In genomic region chr13:54983614-54984013, GRCm38 (mm10) we compare ENCODE assay signal across 16 mouse cellular contexts. TPM values are rescaled to one million over a fixed set of nuclear protein-coding genes. Genes with fewer than 3 reads are reported as not detected.
A peak's percentile ranks its signal among the peaks of the same experiment; 100 is the strongest.
DNase-seq lines count a peak whose midpoint lies in the region; ATAC-seq and TF ChIP-seq lines count a peak whose summit lies in the region.
"Had no signal": no experiment of that assay in that cellular context is flagged by ENCODE, and none has a peak within 500 bp of the region (broad histone marks: within the 10 kb centered on the region; RNA-seq: fewer than 3 reads in every experiment).

No protein-coding gene starts in this region.

- no peaks in the 10 kb centered on the region for H3K27me3 ChIP-seq in liver, adult 2 months (ENCODE audit: control insufficient read depth, insufficient read depth, low read length)
- H3K27me3 ChIP-seq in liver, embryonic 12.5 days (replicated peaks) = peaks cover 13% of the 10 kb centered on the region; the same call in 1 of the 2 replicates
- H3K27me3 ChIP-seq: liver, embryonic 13.5 days had no signal

- no peaks in the 10 kb centered on the region for H3K9me3 ChIP-seq in liver, embryonic 12.5 days (replicated peaks)
- H3K9me3 ChIP-seq: embryonic facial prominence, embryonic 13.5 days; hindbrain, embryonic 12.5 days; kidney, embryonic 15.5 days; liver, embryonic 13.5 days had no signal

- no peak overlapping the region for H3K4me2 ChIP-seq in liver, embryonic 12.5 days
- H3K4me2 ChIP-seq: embryonic facial prominence, embryonic 13.5 days; hindbrain, embryonic 12.5 days; kidney, embryonic 15.5 days; liver, embryonic 13.5 days had no signal

- no peak overlapping the region for H3K27ac ChIP-seq in liver, adult 2 months (replicated peaks; ENCODE audit: insufficient read depth, low read depth, low read length)
- H3K27ac ChIP-seq in liver, embryonic 12.5 days = no peak overlapping the region
- H3K27ac ChIP-seq in embryonic fibroblast, embryonic 13.5 days (ENCODE audit: insufficient read depth, low read length) = no peak overlapping the region
- H3K27ac ChIP-seq: embryonic facial prominence, embryonic 13.5 days; hindbrain, embryonic 12.5 days; kidney, embryonic 15.5 days; liver, embryonic 13.5 days had no signal

- H3K4me3 ChIP-seq in liver, adult 2 months (ENCODE audit: insufficient read depth, low read depth, low read length) = no peak overlapping the region
- no peak overlapping the region for H3K4me3 ChIP-seq in liver, embryonic 12.5 days
- no peak overlapping the region for H3K4me3 ChIP-seq in embryonic fibroblast, embryonic 13.5 days (ENCODE audit: insufficient read depth, low read length)
- H3K4me3 ChIP-seq: embryonic facial prominence, embryonic 13.5 days; hindbrain, embryonic 12.5 days; kidney, embryonic 15.5 days; liver, embryonic 13.5 days had no signal

- ATAC-seq in liver, embryonic 12.5 days = no peak
- ATAC-seq: activated CD4-positive, CD25-positive, alpha-beta regulatory T cell, adult 4 months; CD4-positive, CD25-positive, alpha-beta regulatory T cell, adult 4 months had no signal

- peak; percentile 65 for DNase-seq in embryo, embryonic 10.5 days (ENCODE audit: low spot score)
- no peak for DNase-seq in embryo, embryonic 11 days
- DNase-seq in liver, adult 2 months (ENCODE audit: extremely low read depth, low read depth, low spot score) = no peak
- peak; percentile 48 for DNase-seq in ES-CJ7 (ENCODE audit: low read depth, low spot score)
- no peak for DNase-seq in thymus, postnatal 25 days
- DNase-seq in ovary, adult 18-20 months (ENCODE audit: low spot score) = no peak
- DNase-seq: liver, embryonic 13.5 days; thymus, adult 2 months had no signal

- WGBS in liver, adult 2 months = 77% methylated on average over 2 of the region's 2 CpGs
- 35% methylated on average over 2 of the region's 2 CpGs for WGBS in liver, embryonic 12.5 days (ENCODE audit: insufficient replicate concordance)

- no peaks in the 10 kb centered on the region for H3K79me2 ChIP-seq in liver, adult 2 months (ENCODE audit: control insufficient read depth, insufficient read depth, low read length)

- no peaks in the 10 kb centered on the region for H3K4me1 ChIP-seq in liver, adult 2 months (ENCODE audit: control insufficient read depth, insufficient read depth, low read length)
- H3K4me1 ChIP-seq in liver, embryonic 12.5 days = peaks cover 9% of the 10 kb centered on the region; the same call in 1 of the 2 replicates
- H3K4me1 ChIP-seq in embryonic fibroblast, embryonic 13.5 days (ENCODE audit: control insufficient read depth, insufficient read depth, low read length) = no peaks in the 10 kb centered on the region
- H3K4me1 ChIP-seq: liver, embryonic 13.5 days had no signal

- TF ChIP-seq POLR2A in liver, adult 2 months (IDR thresholded peaks at IDR 0.05; ENCODE audit: extremely low read depth, insufficient read depth, low read length) = no peak
- TF ChIP-seq POLR2A in embryonic fibroblast, embryonic 13.5 days (IDR thresholded peaks at IDR 0.05; ENCODE audit: low read depth, low read length) = no peak

- TF ChIP-seq CTCF in liver, adult 2 months (IDR thresholded peaks at IDR 0.05; ENCODE audit: low read depth, low read length) = peak; percentile 23; the same call in 1 of the 2 replicates
- TF ChIP-seq CTCF in embryonic fibroblast, embryonic 13.5 days (IDR thresholded peaks at IDR 0.05; ENCODE audit: borderline replicate concordance, insufficient read depth, low read length) = peak; percentile 27; the same call in 1 of the 2 replicates

- H3K36me3 ChIP-seq in liver, adult 2 months (ENCODE audit: control insufficient read depth, insufficient read depth, low read length) = no peaks in the 10 kb centered on the region
- H3K36me3 ChIP-seq in liver, embryonic 12.5 days = no peaks in the 10 kb centered on the region
- H3K36me3 ChIP-seq: embryonic facial prominence, embryonic 13.5 days; hindbrain, embryonic 12.5 days; kidney, embryonic 15.5 days; liver, embryonic 13.5 days had no signal

- H3K9ac ChIP-seq in liver, adult 2 months (ENCODE audit: low read depth, low read length) = no peak overlapping the region
- no peak overlapping the region for H3K9ac ChIP-seq in liver, embryonic 12.5 days
- H3K9ac ChIP-seq: embryonic facial prominence, embryonic 13.5 days; hindbrain, embryonic 12.5 days; kidney, embryonic 15.5 days; liver, embryonic 13.5 days had no signal

RNA-seq across cellular contexts. Expression of gene Unc5a, which starts 34.4 kb away (rescaled TPM):
- total RNA-seq in liver, adult 2 months (2014; rRNA removed) = 0.46 and 0.81 TPM in 2 replicates
- polyA plus RNA-seq in liver, adult 2 months (2012; rRNA removed) = 0.57 and 1.6 TPM in 2 replicates
- polyA plus RNA-seq in liver, embryonic 12.5 days (2016; fragmentation: Nextera tagmentation; extraction: Ambion mirVana) = 0.97 and 1.1 TPM in 2 replicates
- 2.5 and 2.9 TPM in 2 replicates for polyA plus RNA-seq in embryonic fibroblast, embryonic 13.5 days (2011; ENCODE audit: insufficient read length, low read depth, missing spikeins)
- total RNA-seq: neutrophil, adult 5-6 weeks had no signal

RNA-seq across cellular contexts. Expression of gene Hk3, which starts 37.6 kb away (rescaled TPM):
- total RNA-seq in liver, adult 2 months (2014; rRNA removed) = 5.4 and 6.7 TPM in 2 replicates
- 1.8 and 4.1 TPM in 2 replicates for polyA plus RNA-seq in liver, adult 2 months (2012; rRNA removed)
- polyA plus RNA-seq in liver, embryonic 12.5 days (2016; fragmentation: Nextera tagmentation; extraction: Ambion mirVana) = 2.7 and 3.0 TPM in 2 replicates
- polyA plus RNA-seq in embryonic fibroblast, embryonic 13.5 days (2011; ENCODE audit: insufficient read length, low read depth, missing spikeins) = 0.47 TPM in 1 of 2 replicates, not detected in the other

Comparison
In these comparisons a context has a peak if more than half of its experiments do, and no peak if none do; other contexts are left out.
1. DNase-seq: peak in embryo, embryonic 10.5 days (single experiment) and ES-CJ7 (single experiment); none in embryo, embryonic 11 days (single experiment), liver, adult 2 months (single experiment), thymus, postnatal 25 days (single experiment) and ovary, adult 18-20 months (single experiment).